ENCODE assay signal across 8 mouse cellular contexts in the genomic region with DNA sequence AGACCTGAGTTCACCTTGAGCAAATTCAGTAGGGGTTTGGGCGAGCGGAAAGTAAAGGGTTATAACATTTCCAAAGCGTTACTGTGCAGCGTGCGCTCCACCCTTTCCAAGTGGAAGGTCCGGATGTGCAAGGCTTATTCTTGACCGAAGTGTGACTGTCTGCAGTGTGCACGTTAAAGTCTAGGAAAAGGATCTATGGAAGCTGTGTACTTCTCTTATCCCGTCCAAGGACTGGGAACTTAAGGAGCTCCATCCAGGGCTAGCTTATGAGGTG. TPM values are rescaled to one million over a fixed set of nuclear protein-coding genes. Genes with fewer than 3 reads are reported as not detected.
DNase-seq lines count a peak whose midpoint lies in the region; ATAC-seq and TF ChIP-seq lines count a peak whose summit lies in the region.

No protein-coding gene starts in this region.

- under 1% methylated on average over 9 of the region's 9 CpGs for WGBS in hindbrain, embryonic 15.5 days
- WGBS in midbrain, postnatal 0 days = under 1% methylated on average over 9 of the region's 9 CpGs

- peaks cover 2% of the 10 kb centered on the region; the same call in 1 of the 2 replicates for H3K4me1 ChIP-seq in brown adipose tissue, adult 24 weeks (ENCODE audit: control insufficient read depth, insufficient read depth, insufficient read length, low read length)
- peaks cover 18% of the 10 kb centered on the region for H3K4me1 ChIP-seq in hindbrain, embryonic 15.5 days (replicated peaks)
- no peaks in the 10 kb centered on the region; the same call in 1 of the 2 replicates for H3K4me1 ChIP-seq in midbrain, postnatal 0 days (ENCODE audit: insufficient read depth, low read length)

- no peaks in the 10 kb centered on the region for H3K9me3 ChIP-seq in hindbrain, embryonic 15.5 days
- H3K9me3 ChIP-seq in midbrain, postnatal 0 days (ENCODE audit: low read length) = no peaks in the 10 kb centered on the region

- TF ChIP-seq CTCF in layer of hippocampus, adult 2 months (conservative IDR thresholded peaks at IDR 0.05) = no peak
- TF ChIP-seq CTCF in midbrain, postnatal 0 days (IDR thresholded peaks at IDR 0.05) = no peak

- intact Hi-C loops in gastrocnemius, postnatal 14 days (cut with DNase I; ENCODE audit: low total_unique reads) = no loop called here

- peak overlapping the region; percentile 68 for H3K4me2 ChIP-seq in hindbrain, embryonic 15.5 days
- H3K4me2 ChIP-seq in midbrain, postnatal 0 days (ENCODE audit: low read depth, low read length, poor library complexity, severe bottlenecking) = peak overlapping the region; percentile 61

- no peak for DNase-seq in layer of hippocampus, adult 2 months (ENCODE audit: low spot score in 2 of 2)
- DNase-seq in layer of hippocampus, adult 9-10 months (ENCODE audit: low spot score) = no peak
- no peak for DNase-seq in midbrain, postnatal 0 days (ENCODE audit: low spot score)
- DNase-seq in c-Kit-positive CD71-positive TER-119-positive erythroid progenitor cells, embryonic 14.5 days (ENCODE audit: low spot score) = no peak
- DNase-seq in gastrocnemius, postnatal 14 days = no peak
- DNase-seq in cerebellum, adult 9-11 months = no peak

- no peaks in the 10 kb centered on the region for H3K36me3 ChIP-seq in hindbrain, embryonic 15.5 days
- no peaks in the 10 kb centered on the region for H3K36me3 ChIP-seq in midbrain, postnatal 0 days (ENCODE audit: insufficient read depth, low read length)

- no peak for ATAC-seq in hindbrain, embryonic 15.5 days (ENCODE audit: low FRiP score, low read depth)
- peak; percentile 35; the same call in 1 of the 2 replicates for ATAC-seq in midbrain, postnatal 0 days (ENCODE audit: low FRiP score)

- H3K27me3 ChIP-seq in hindbrain, embryonic 15.5 days = no peaks in the 10 kb centered on the region
- H3K27me3 ChIP-seq in midbrain, postnatal 0 days (ENCODE audit: insufficient read depth, low read length) = no peaks in the 10 kb centered on the region

- peak overlapping the region; percentile 72 for H3K4me3 ChIP-seq in layer of hippocampus, adult 2 months
- H3K4me3 ChIP-seq in brown adipose tissue, adult 24 weeks (ENCODE audit: insufficient read depth, low read depth, low read length) = peak overlapping the region; percentile 71
- peak overlapping the region; percentile 63 for H3K4me3 ChIP-seq in hindbrain, embryonic 15.5 days
- peak overlapping the region; percentile 57 for H3K4me3 ChIP-seq in midbrain, postnatal 0 days (ENCODE audit: low read depth, low read length)

- peak overlapping the region; percentile 74 for H3K9ac ChIP-seq in hindbrain, embryonic 15.5 days
- peak overlapping the region; percentile 68 for H3K9ac ChIP-seq in midbrain, postnatal 0 days (replicated peaks; ENCODE audit: low read length, poor library complexity, severe bottlenecking)

- peak overlapping the region; percentile 88 for H3K27ac ChIP-seq in layer of hippocampus, adult 2 months
- no peak overlapping the region for H3K27ac ChIP-seq in brown adipose tissue, adult 24 weeks (replicated peaks; ENCODE audit: low read depth, low read length)
- H3K27ac ChIP-seq in hindbrain, embryonic 15.5 days (replicated peaks) = peak overlapping the region; percentile 83
- H3K27ac ChIP-seq in midbrain, postnatal 0 days (ENCODE audit: low read depth, low read length) = peak overlapping the region; percentile 75

RNA-seq across cellular contexts. Expression of a gene that starts 0.9 kb away (rescaled TPM):
- 10 to 100 TPM; 27.1 to 28.4 TPM for total RNA-seq in layer of hippocampus, adult 2 months (2021)
- polyA plus RNA-seq in brown adipose tissue, adult 24 weeks (2012; ENCODE audit: insufficient read depth, insufficient read length, missing spikeins) = 23.9 and 24.4 TPM in 2 replicates
- polyA plus RNA-seq in hindbrain, embryonic 15.5 days (2015; fragmentation: Nextera tagmentation; extraction: Ambion mirVana) = 75.6 and 76.1 TPM in 2 replicates
- total RNA-seq in midbrain, postnatal 0 days (2014; rRNA removed) = 24.7 and 48.9 TPM in 2 replicates
- polyA plus RNA-seq in midbrain, postnatal 0 days (2015; fragmentation: Nextera tagmentation; extraction: Ambion mirVana) = 85.6 and 88.2 TPM in 2 replicates
- 10 to 100 TPM; 10.2 to 12.6 TPM for total RNA-seq in gastrocnemius, postnatal 14 days (2021)
